Mouse (Mus musculus) megakaryocyte-erythroid progenitor cell, adult 5-6 weeks (primary cell): ENCODE data around the gene March1. TPM values are rescaled to one million over a fixed set of nuclear protein-coding genes. Genes with fewer than 3 reads are reported as not detected.

Source experiments
- ATAC-seq: replicated peaks from 2 replicates; pipeline ENCODE4 v1.8.0; 2016; ENCODE audit warnings: mild to moderate bottlenecking, inconsistent platforms; ENCODE audit not compliant: severe bottlenecking, poor library complexity, low FRiP score, low TSS enrichment
- total RNA-seq, 2 experiments: library from RNA; stranded (forward) in 1 of 2; stranded (reverse) in 1 of 2; fragments of 200-1000, 215-1000 nt in 1 of 2; fragments of >200 nt in 1 of 2; fragmentation: Nextera tagmentation in 1 of 2; gene quantifications; 2 replicates each; pipeline ENCODE4 v1.2.3; 2014 to 2017

The March1 gene
- total RNA-seq, 2 experiments from 2014 or later = 0.22 to 1.4 TPM

- peak; percentile 90 for ATAC-seq
Observed at GRCm38 (mm10) chr8:66486084-66486763, 868.5 kb downstream of the March1 start, which contains the start of gene Tma16. Gene Tma16 (minus strand): TSS chr8:66486530.

DNA sequence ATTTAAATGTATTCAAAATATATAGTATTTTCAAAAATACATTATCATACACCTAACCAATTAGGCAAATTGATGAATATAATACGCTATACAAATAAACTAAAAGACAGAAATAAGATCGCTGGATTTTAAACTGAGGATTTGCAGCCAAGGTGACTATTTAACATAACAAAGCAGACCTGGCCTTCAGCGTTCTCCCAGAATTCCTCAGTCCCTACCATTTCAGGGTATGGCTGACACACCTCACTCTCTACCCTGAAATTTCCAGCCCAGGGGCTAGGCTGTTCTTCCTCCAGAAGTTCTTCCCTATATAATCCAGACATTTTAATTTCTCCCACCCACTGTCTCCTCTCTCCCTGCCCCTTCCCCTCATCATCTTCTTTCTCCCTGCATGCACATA is 870.9 kb downstream of the March1 start:
- ATAC-seq = no peak

DNA sequence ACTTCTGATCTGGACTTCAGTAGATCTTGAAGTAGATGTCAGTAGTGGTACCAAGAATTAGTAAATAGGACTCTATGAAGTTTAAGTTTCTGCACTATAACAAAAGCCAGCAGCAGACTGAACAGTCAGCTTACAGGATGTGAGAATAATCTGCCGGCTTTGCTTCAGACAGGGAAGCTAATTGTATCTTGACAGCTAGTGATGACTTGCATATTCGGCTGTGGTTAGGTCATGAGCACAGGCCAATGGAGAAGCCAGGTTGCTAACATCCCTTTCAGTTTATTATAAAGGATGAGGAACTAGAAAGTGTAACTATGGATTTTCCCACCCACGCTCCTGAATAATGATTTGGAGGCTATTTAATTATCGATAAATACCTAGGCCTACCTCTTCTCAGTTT is 872.9 kb downstream of the March1 start:
- ATAC-seq = 0 out of 2 replicates have a peak, but pooled peaks have one; percentile 38

GRCm38 (mm10) chr8:66494496-66494895 is 876.8 kb downstream of the March1 start:
- ATAC-seq = no peak

- peak; percentile 91 for ATAC-seq
Observed at GRCm38 (mm10) chr8:66495726-66496125, 878.0 kb downstream of the March1 start.

- ATAC-seq = peak; percentile 80
Observed at GRCm38 (mm10) chr8:66496998-66497577, 879.4 kb downstream of the March1 start.

GRCm38 (mm10) chr8:66503381-66503780 is 885.7 kb downstream of the March1 start:
- no peak for ATAC-seq

DNA sequence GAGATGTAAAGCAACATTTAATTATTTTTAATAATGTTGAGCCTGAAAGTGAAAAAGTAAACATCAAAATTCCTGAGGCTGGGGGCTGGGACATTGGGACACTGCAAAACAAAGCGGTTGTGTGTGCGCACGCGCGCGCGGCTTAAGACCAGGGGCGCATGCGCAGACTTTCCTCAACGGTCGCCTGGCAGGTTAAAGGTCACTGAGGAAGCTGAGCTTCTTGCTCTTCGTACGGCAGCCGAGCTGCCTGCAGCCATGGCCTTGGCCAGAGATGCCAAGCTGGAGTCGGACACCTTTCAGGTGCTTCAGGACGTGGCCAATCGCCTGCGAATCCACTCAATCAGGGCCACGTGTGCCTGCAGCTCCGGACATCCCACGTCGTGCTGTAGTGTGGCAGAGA is 893.8 kb downstream of the March1 start, which contains the start of gene Tktl2:
Gene Tktl2 (plus strand): TSS at position 220 of the 400 bp plus-strand sequence.
- no peak for ATAC-seq

DNA sequence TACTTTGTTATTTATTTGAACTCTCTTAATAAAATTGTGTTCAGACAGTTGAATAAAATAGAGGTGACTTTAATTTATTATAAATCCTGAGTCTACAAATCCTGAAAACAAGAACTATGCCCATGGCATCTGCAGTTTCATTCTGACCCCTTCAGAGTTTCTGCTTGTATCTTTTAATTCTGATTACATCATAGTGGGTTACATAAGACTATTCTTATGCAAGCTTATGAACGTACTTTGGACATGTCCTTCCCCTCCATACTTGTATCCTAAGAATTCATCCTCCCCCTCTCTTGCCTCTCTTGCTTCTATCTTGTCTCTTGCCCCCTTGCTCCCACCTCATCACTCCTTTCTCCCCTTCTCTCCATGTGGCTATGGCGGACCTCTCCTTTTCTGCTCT is 901.4 kb downstream of the March1 start:
- no peak for ATAC-seq

DNA sequence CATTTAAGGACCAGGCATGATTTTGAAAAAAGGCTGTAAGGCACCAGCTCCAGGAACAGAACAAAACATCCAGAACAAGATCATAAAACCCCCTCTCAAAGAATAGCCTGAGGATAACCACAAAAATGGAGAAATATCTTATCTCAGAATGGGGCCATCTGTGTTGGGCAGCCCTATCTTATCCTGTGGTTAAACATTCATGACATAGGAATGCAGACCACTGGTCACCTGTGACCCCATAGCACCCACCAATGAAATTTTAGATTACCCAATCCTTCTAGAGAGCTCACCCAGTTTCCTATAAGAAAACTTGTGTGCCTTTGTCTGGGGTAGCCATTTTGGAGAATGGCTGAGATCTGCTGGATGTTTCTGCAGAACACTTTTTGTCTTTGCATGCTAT is 902.9 kb downstream of the March1 start:
- ATAC-seq = no peak
